Mouse (Mus musculus): ENCODE measurements at regions not wholly inside any gene's neighbourhood (a gene's known extent, or its start where the extent isn't known, plus 50 kb on each side); places are given as distances from the start of the nearest gene placed in this dataset.

DNA sequence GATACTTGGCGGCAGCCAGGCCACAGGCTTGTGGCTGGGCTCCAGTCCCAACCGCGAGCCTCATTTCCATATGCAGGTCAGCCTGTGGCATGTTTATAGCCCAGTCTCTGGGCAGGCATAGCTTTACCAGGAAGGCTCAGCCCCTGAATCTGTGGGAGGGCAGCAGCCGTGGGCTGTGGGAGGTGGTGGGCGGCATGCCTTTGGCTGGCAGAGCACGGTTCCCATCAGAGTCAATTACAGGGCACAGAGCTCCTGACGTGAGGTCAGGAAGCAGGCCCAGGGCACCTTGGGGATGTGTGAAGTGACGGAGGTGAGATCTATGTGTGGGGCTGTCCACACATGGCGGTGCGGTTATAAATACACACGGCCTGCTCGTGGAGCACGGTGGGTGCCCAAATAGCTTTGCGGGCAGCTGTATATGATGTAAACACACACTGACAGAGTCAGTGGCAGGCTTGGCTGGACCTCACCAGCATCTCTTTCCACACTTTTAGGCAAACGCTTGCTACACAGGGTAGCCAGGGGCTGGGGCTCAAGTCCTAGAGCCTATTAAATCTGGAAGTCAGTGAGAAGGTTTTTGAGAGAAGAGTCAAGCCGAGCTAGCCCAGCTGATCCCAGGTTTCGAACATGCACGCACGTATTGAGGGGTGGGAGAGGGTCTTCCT lies 71.8 kb downstream of the Gm525 start:
- H3K4me3 ChIP-seq, result no peak overlapping the region
- peak; percentile 68; the same call in 1 of the 2 replicates for ATAC-seq (ENCODE audit: insufficient number of reproducible peaks, insufficient read depth, low FRiP score, low TSS enrichment, low read depth)
- H3K4me1 ChIP-seq, result peaks cover 21% of the 10 kb centered on the region
- H3K9me3 ChIP-seq, result no peaks in the 10 kb centered on the region
- H3K27me3 ChIP-seq, result 0 out of 2 replicates have a peak, but pooled peaks cover 2% of the 10 kb centered on the region
- no peak overlapping the region for H3K27ac ChIP-seq
- H3K36me3 ChIP-seq, result no peaks in the 10 kb centered on the region
- no peak overlapping the region for H3K9ac ChIP-seq
- WGBS, result 60% methylated on average over 19 of the region's 19 CpGs
- H3K4me2 ChIP-seq, result 0 out of 2 replicates have a peak overlapping the region, but pooled peaks have one; percentile 15

DNA sequence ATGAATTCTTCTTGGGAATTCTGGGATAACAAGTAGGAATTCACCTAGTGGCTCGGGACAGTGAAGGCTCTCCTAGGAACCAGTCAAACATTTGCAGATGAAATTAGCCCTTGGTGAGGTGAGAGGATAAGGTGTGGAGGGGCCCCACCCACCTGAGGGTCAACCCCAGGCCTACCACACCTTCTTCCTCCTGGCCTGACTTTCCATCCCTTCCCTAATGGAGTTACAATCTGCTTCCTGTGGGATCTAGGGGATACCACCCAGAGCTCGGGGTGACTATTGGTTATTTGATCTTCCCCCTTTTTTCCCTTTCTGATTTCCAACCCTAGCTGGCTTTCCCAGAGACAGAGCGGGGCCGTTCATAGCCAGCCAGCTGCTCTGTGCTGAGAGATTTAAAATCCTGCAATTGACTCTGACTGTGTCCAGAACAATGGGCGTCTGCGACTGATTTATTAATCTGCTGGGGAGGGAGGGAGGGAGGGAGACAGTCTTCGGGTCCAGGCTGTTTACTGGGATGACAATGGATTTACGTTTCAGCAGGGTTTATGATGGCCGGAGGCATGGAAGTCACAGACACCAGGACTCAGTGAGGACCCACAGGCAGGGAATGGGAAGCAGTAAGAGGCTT lies 69.0 kb downstream of the Gm525 start:
- Histone ChIP-seq H3K27ac (no peak overlapping the region), H3K4me3 (no peak overlapping the region), H3K27me3 (no peaks in the 10 kb centered on the region), H3K9ac (no peak overlapping the region), H3K4me1 (peaks cover 21% of the 10 kb centered on the region), H3K9me3 (no peaks in the 10 kb centered on the region), H3K36me3 (no peaks in the 10 kb centered on the region), H3K4me2 (no peak overlapping the region)
- 42% methylated on average over 9 of the region's 9 CpGs for WGBS
- no peak for ATAC-seq (ENCODE audit: insufficient number of reproducible peaks, insufficient read depth, low FRiP score, low TSS enrichment, low read depth)

Measured in embryonic facial prominence, embryonic 13.5 days (tissue).